Mouse (Mus musculus) intestine, postnatal 0 days (tissue): ENCODE measurements around the gene Gm3625. TPM values are rescaled to one million over a fixed set of nuclear protein-coding genes. Genes with fewer than 3 reads are reported as not detected.

ENCODE experiments used
- ATAC-seq: fragments of 200-750 bp; cut with Nextera tagmentation; 2 replicates; pipeline ENCODE4 v1.8.0; 2017; ENCODE audit warnings: mild to moderate bottlenecking, moderate TSS enrichment, moderate library complexity
- H3K27ac ChIP-seq: fragments of 300-500 bp; sonication (generic); 2 replicates; pipeline ENCODE4 v1.5.1; 2014; ENCODE audit warnings: mild to moderate bottlenecking, low read depth, low read length, moderate library complexity
- H3K27me3 ChIP-seq: fragments of 300-500 bp; sonication (generic); replicated peaks from 2 replicates; pipeline ENCODE4 v1.6.1; 2014; ENCODE audit warnings: low read length, mixed read lengths; ENCODE audit not compliant: control insufficient read depth, insufficient read depth
- H3K36me3 ChIP-seq: fragments of 300-500 bp; sonication (generic); 2 replicates; pipeline ENCODE4 v1.6.1; 2014; ENCODE audit warnings: mild to moderate bottlenecking, moderate library complexity; ENCODE audit not compliant: control insufficient read depth, insufficient read depth
- H3K4me1 ChIP-seq: fragments of 300-500 bp; sonication (generic); replicated peaks from 2 replicates; pipeline ENCODE4 v1.6.1; 2014; ENCODE audit warnings: antibody characterized with exemption, low read length, mixed read lengths; ENCODE audit not compliant: control insufficient read depth, insufficient read depth
- H3K4me2 ChIP-seq: fragments of 300-500 bp; sonication (generic); replicated peaks from 2 replicates; pipeline ENCODE4 v1.6.1; 2014; ENCODE audit warnings: low read depth, mild to moderate bottlenecking, moderate library complexity
- H3K4me3 ChIP-seq: fragments of 300-500 bp; sonication (generic); 2 replicates; pipeline ENCODE4 v1.5.1; 2014; ENCODE audit warnings: low read depth, low read length
- H3K9ac ChIP-seq: fragments of 300-500 bp; sonication (generic); 2 replicates; pipeline ENCODE4 v1.6.1; 2014; ENCODE audit warnings: mild to moderate bottlenecking, low read depth, low read length
- H3K9me3 ChIP-seq: fragments of 300-500 bp; sonication (generic); 2 replicates; pipeline ENCODE4 v1.6.1; 2016; ENCODE audit warnings: mixed run types; ENCODE audit not compliant: control insufficient read depth
- CTCF ChIP-seq: sonication (generic); IDR thresholded peaks from 2 replicates; pipeline ENCODE4 v1.5.1; 2016; ENCODE audit warnings: low read depth, mild to moderate bottlenecking, control low read depth, antibody characterized with exemption, moderate library complexity
- WGBS: fragments of 180-500 bp; shearing (Covaris S2); extraction: QIAGEN DNeasy Blood & Tissue Kit; methylation state at CpG from one replicate; pipeline ENCODE4 v1.1.7; 2014; 5-methylcytosine and 5-hydroxymethylcytosine counted together
- polyA plus RNA-seq: library from polyadenylated mRNA; unstranded; fragments of >200 nt; fragmentation: Nextera tagmentation; extraction: Ambion mirVana; gene quantifications from 2 replicates; pipeline ENCODE4 v1.2.1, GENCODE M21; 2015

Gm3625 gene
- polyA plus RNA-seq, 1 experiment from 2014 or later = not detected

- ATAC-seq = no peak
- H3K4me3 ChIP-seq = no peak overlapping the region
- 52% methylated on average over 3 of the region's 3 CpGs for WGBS
- no peak overlapping the region for H3K4me2 ChIP-seq
- no peaks in the 10 kb centered on the region for H3K4me1 ChIP-seq
- no peaks in the 10 kb centered on the region for H3K36me3 ChIP-seq
- H3K9ac ChIP-seq = no peak overlapping the region
- no peak overlapping the region for H3K27ac ChIP-seq
- no peaks in the 10 kb centered on the region for H3K27me3 ChIP-seq
- no peak for TF ChIP-seq CTCF
- no peaks in the 10 kb centered on the region for H3K9me3 ChIP-seq
Measured at GRCm38 (mm10) chr12:4606625-4607024, 13.9 kb upstream of the Gm3625 start.

- no peaks in the 10 kb centered on the region for H3K27me3 ChIP-seq
- H3K9me3 ChIP-seq = no peaks in the 10 kb centered on the region
- no peak overlapping the region for H3K9ac ChIP-seq
- H3K4me2 ChIP-seq = no peak overlapping the region
- no peak overlapping the region for H3K4me3 ChIP-seq
- 57% methylated on average over 4 of the region's 4 CpGs for WGBS
- no peak for ATAC-seq
- no peak for TF ChIP-seq CTCF
- H3K4me1 ChIP-seq = 0 out of 2 replicates have a peak, but pooled peaks cover 3% of the 10 kb centered on the region
- H3K36me3 ChIP-seq = no peaks in the 10 kb centered on the region
- H3K27ac ChIP-seq = no peak overlapping the region
Measured at GRCm38 (mm10) chr12:4599713-4600112, 7.0 kb upstream of the Gm3625 start.

- no peak for TF ChIP-seq CTCF
- Histone ChIP-seq H3K27ac (no peak overlapping the region), H3K4me2 (no peak overlapping the region), H3K9ac (no peak overlapping the region), H3K36me3 (no peaks in the 10 kb centered on the region), H3K4me1 (0 out of 2 replicates have a peak, but pooled peaks cover 3% of the 10 kb centered on the region), H3K9me3 (no peaks in the 10 kb centered on the region), H3K27me3 (no peaks in the 10 kb centered on the region), H3K4me3 (no peak overlapping the region)
- peak; percentile 91 for ATAC-seq
- WGBS = 42% methylated on average over 8 of the region's 8 CpGs
Measured at GRCm38 (mm10) chr12:4598666-4599428, 6.1 kb upstream of the Gm3625 start.

GRCm38 (mm10) chr12:4595055-4595454 lies 2.3 kb upstream of the Gm3625 start:
- no peak for TF ChIP-seq CTCF
- no peak for ATAC-seq
- Histone ChIP-seq H3K4me1 (0 out of 2 replicates have a peak, but pooled peaks cover 3% of the 10 kb centered on the region), H3K27me3 (no peaks in the 10 kb centered on the region), H3K36me3 (no peaks in the 10 kb centered on the region), H3K9me3 (no peaks in the 10 kb centered on the region), H3K4me2 (no peak overlapping the region; the same call in 1 of the 2 replicates), H3K9ac (no peak overlapping the region), H3K4me3 (no peak overlapping the region), H3K27ac (no peak overlapping the region)
- WGBS = 44% methylated on average over 6 of the region's 6 CpGs

GRCm38 (mm10) chr12:4593930-4594391 lies 1.2 kb upstream of the Gm3625 start:
- Histone ChIP-seq H3K4me1 (0 out of 2 replicates have a peak, but pooled peaks cover 3% of the 10 kb centered on the region), H3K4me2 (peak overlapping the region; percentile 91), H3K36me3 (no peaks in the 10 kb centered on the region), H3K27me3 (no peaks in the 10 kb centered on the region), H3K27ac (peak overlapping the region; percentile 98), H3K4me3 (peak overlapping the region; percentile 97), H3K9ac (peak overlapping the region; percentile 100), H3K9me3 (no peaks in the 10 kb centered on the region)
- no peak for ATAC-seq
- 49% methylated on average over 9 of the region's 9 CpGs for WGBS
- no peak for TF ChIP-seq CTCF

GRCm38 (mm10) chr12:4593166-4593929 lies 621 bp upstream of the Gm3625 start:
- Histone ChIP-seq H3K9me3 (no peaks in the 10 kb centered on the region), H3K36me3 (no peaks in the 10 kb centered on the region), H3K4me3 (peak overlapping the region; percentile 97), H3K4me2 (peak overlapping the region; percentile 91), H3K27me3 (no peaks in the 10 kb centered on the region), H3K4me1 (no peaks in the 10 kb centered on the region), H3K9ac (peak overlapping the region; percentile 100), H3K27ac (peak overlapping the region; percentile 98)
- no peak for TF ChIP-seq CTCF
- ATAC-seq = peak; percentile 89
- WGBS = under 1% methylated on average over 79 of the region's 80 CpGs
